Mouse (Mus musculus) urinary bladder, adult 2 months (tissue): ENCODE data around the gene Tmem184c. TPM values are rescaled to one million over a fixed set of nuclear protein-coding genes. Genes with fewer than 3 reads are reported as not detected.

Experiments
- DNase-seq: peaks from one replicate; pipeline ENCODE4 v3.0.0; 2022; ENCODE audit warnings: low spot score
- polyA plus RNA-seq: library from polyadenylated mRNA; depleted of rRNA; stranded (reverse); fragments of >200 nt; gene quantifications from 2 replicates; pipeline ENCODE4 v1.2.3, GENCODE M21; 2012; rRNA removed

The Tmem184c gene
- 24.0 and 24.7 TPM in 2 replicates for polyA plus RNA-seq

- peak; percentile 71 for DNase-seq
Measured at GRCm38 (mm10) chr8:77610374-77610969, at the start of gene Tmem184c. Gene Tmem184c (minus strand): TSS chr8:77610698.

GRCm38 (mm10) chr8:77659534-77660080, 49.1 kb upstream of the Tmem184c start:
- no peak for DNase-seq

- DNase-seq: no peak
Measured at GRCm38 (mm10) chr8:77658356-77658755, 47.9 kb upstream of the Tmem184c start.

- no peak for DNase-seq
Measured at GRCm38 (mm10) chr8:77650646-77651190, 40.2 kb upstream of the Tmem184c start.

GRCm38 (mm10) chr8:77640093-77640839, 29.8 kb upstream of the Tmem184c start:
- no peak for DNase-seq

GRCm38 (mm10) chr8:77637593-77637992, 27.1 kb upstream of the Tmem184c start:
- DNase-seq: no peak

GRCm38 (mm10) chr8:77634035-77634434, 23.5 kb upstream of the Tmem184c start:
- no peak for DNase-seq

- DNase-seq: no peak
Measured at GRCm38 (mm10) chr8:77633211-77633610, 22.7 kb upstream of the Tmem184c start.

GRCm38 (mm10) chr8:77630691-77631090, 20.2 kb upstream of the Tmem184c start:
- no peak for DNase-seq

- peak; percentile 65 for DNase-seq
Measured at GRCm38 (mm10) chr8:77629858-77630537, 19.5 kb upstream of the Tmem184c start.

GRCm38 (mm10) chr8:77623677-77624209, 13.2 kb upstream of the Tmem184c start:
- DNase-seq: no peak

GRCm38 (mm10) chr8:77617916-77618315, 7.4 kb upstream of the Tmem184c start:
- DNase-seq: no peak

GRCm38 (mm10) chr8:77609621-77610020, 877 bp downstream of the Tmem184c start:
- DNase-seq: no peak

GRCm38 (mm10) chr8:77584174-77584573, 26.3 kb downstream of the Tmem184c start:
- DNase-seq: no peak

- DNase-seq: no peak
Measured at GRCm38 (mm10) chr8:77577674-77578073, 32.8 kb downstream of the Tmem184c start.

- no peak for DNase-seq
Measured at GRCm38 (mm10) chr8:77574229-77574628, 36.3 kb downstream of the Tmem184c start.

GRCm38 (mm10) chr8:77561441-77561840, 49.1 kb downstream of the Tmem184c start:
- no peak for DNase-seq

GRCm38 (mm10) chr8:77552491-77552890, 58.0 kb downstream of the Tmem184c start:
- no peak for DNase-seq

GRCm38 (mm10) chr8:77549881-77550580, 60.5 kb downstream of the Tmem184c start:
- DNase-seq: no peak

GRCm38 (mm10) chr8:77549121-77549706, 61.3 kb downstream of the Tmem184c start, which contains the start of gene Prmt9:
Gene Prmt9 (plus strand): TSS chr8:77549397.
- DNase-seq: peak; percentile 93
